Mouse (Mus musculus) heart, embryonic 15.5 days (tissue): ENCODE measurements around the gene Hmgn3. TPM values are rescaled to one million over a fixed set of nuclear protein-coding genes. Genes with fewer than 3 reads are reported as not detected.

Source experiments
- ATAC-seq: fragments of 200-750 bp; cut with Nextera tagmentation; replicated peaks from 2 replicates; pipeline ENCODE4 v1.8.0; 2017; ENCODE audit warnings: low read depth, moderate TSS enrichment; ENCODE audit not compliant: insufficient number of reproducible peaks, insufficient read depth, low FRiP score
- H3K27ac ChIP-seq: fragments of 300-500 bp; sonication (generic); 2 replicates; pipeline ENCODE4 v1.5.1; 2015; ENCODE audit warnings: mild to moderate bottlenecking, inconsistent platforms
- H3K27me3 ChIP-seq: fragments of 300-500 bp; sonication (generic); 2 replicates; pipeline ENCODE4 v1.6.1; 2015; ENCODE audit warnings: inconsistent platforms
- H3K36me3 ChIP-seq: fragments of 300-500 bp; sonication (generic); 2 replicates; pipeline ENCODE4 v1.6.1; 2015; ENCODE audit warnings: mild to moderate bottlenecking, inconsistent platforms
- H3K4me1 ChIP-seq: fragments of 300-500 bp; sonication (generic); replicated peaks from 2 replicates; pipeline ENCODE4 v1.6.1; 2015; ENCODE audit warnings: inconsistent platforms
- H3K4me2 ChIP-seq: fragments of 300-500 bp; sonication (generic); 2 replicates; pipeline ENCODE4 v1.6.1; 2015; ENCODE audit warnings: inconsistent platforms, mild to moderate bottlenecking, moderate library complexity
- H3K4me3 ChIP-seq: fragments of 300-500 bp; sonication (generic); 2 replicates; pipeline ENCODE4 v1.5.1; 2015; ENCODE audit warnings: mild to moderate bottlenecking, inconsistent platforms
- H3K9ac ChIP-seq: fragments of 300-500 bp; sonication (generic); 2 replicates; pipeline ENCODE4 v1.6.1; 2015; ENCODE audit warnings: mild to moderate bottlenecking, inconsistent platforms
- H3K9me3 ChIP-seq: fragments of 300-500 bp; sonication (generic); replicated peaks from 2 replicates; pipeline ENCODE4 v1.6.1; 2016; ENCODE audit warnings: inconsistent platforms
- WGBS: fragments of 180-500 bp; shearing (Covaris S2); methylation state at CpG from one replicate; pipeline ENCODE4 v1.1.7; 2015; ENCODE audit warnings: mixed read lengths; 5-methylcytosine and 5-hydroxymethylcytosine counted together
- polyA plus RNA-seq: library from polyadenylated mRNA; unstranded; fragments of >200 nt; fragmentation: Nextera tagmentation; extraction: Ambion mirVana; gene quantifications from 2 replicates; pipeline ENCODE4 v1.2.1, GENCODE M21; 2015

Gene Hmgn3
- polyA plus RNA-seq, 1 experiment from 2014 or later = 131 TPM

- no peak overlapping the region for H3K27ac ChIP-seq
- no peak overlapping the region for H3K4me3 ChIP-seq
- H3K4me1 ChIP-seq = peaks cover 13% of the 10 kb centered on the region
- no peaks in the 10 kb centered on the region for H3K36me3 ChIP-seq
- H3K9ac ChIP-seq = no peak overlapping the region
- ATAC-seq = no peak
- no peaks in the 10 kb centered on the region for H3K27me3 ChIP-seq
- 89% methylated on average over 2 of the region's 2 CpGs for WGBS
- H3K9me3 ChIP-seq = no peaks in the 10 kb centered on the region
- no peak overlapping the region for H3K4me2 ChIP-seq
Measured at GRCm38 (mm10) chr9:83115676-83116075, 30.8 kb downstream of the Hmgn3 start.

GRCm38 (mm10) chr9:83113800-83114217, 32.7 kb downstream of the Hmgn3 start:
- no peak overlapping the region for H3K4me2 ChIP-seq
- no peaks in the 10 kb centered on the region for H3K27me3 ChIP-seq
- no peaks in the 10 kb centered on the region for H3K36me3 ChIP-seq
- H3K9ac ChIP-seq = no peak overlapping the region
- H3K9me3 ChIP-seq = no peaks in the 10 kb centered on the region
- ATAC-seq = no peak; the same call in 1 of the 2 replicates
- WGBS = 41% methylated on average over 10 of the region's 10 CpGs
- H3K27ac ChIP-seq = no peak overlapping the region
- H3K4me1 ChIP-seq = peaks cover 13% of the 10 kb centered on the region
- H3K4me3 ChIP-seq = no peak overlapping the region

GRCm38 (mm10) chr9:83112305-83112768, 34.1 kb downstream of the Hmgn3 start:
- Histone ChIP-seq H3K36me3 (no peaks in the 10 kb centered on the region), H3K9me3 (no peaks in the 10 kb centered on the region), H3K4me2 (no peak overlapping the region), H3K9ac (no peak overlapping the region), H3K27me3 (no peaks in the 10 kb centered on the region), H3K4me3 (no peak overlapping the region), H3K4me1 (peaks cover 13% of the 10 kb centered on the region), H3K27ac (no peak overlapping the region)
- 49% methylated on average over 9 of the region's 9 CpGs for WGBS
- ATAC-seq = no peak

GRCm38 (mm10) chr9:83111789-83112188, 34.7 kb downstream of the Hmgn3 start:
- Histone ChIP-seq H3K4me3 (no peak overlapping the region), H3K36me3 (no peaks in the 10 kb centered on the region), H3K9ac (no peak overlapping the region), H3K27ac (no peak overlapping the region), H3K27me3 (no peaks in the 10 kb centered on the region), H3K4me1 (peaks cover 13% of the 10 kb centered on the region), H3K4me2 (no peak overlapping the region), H3K9me3 (no peaks in the 10 kb centered on the region)
- WGBS = 89% methylated on average over 3 of the region's 3 CpGs
- no peak for ATAC-seq

- 85% methylated on average over 9 of the region's 9 CpGs for WGBS
- no peak for ATAC-seq
- Histone ChIP-seq H3K36me3 (no peaks in the 10 kb centered on the region), H3K9me3 (no peaks in the 10 kb centered on the region), H3K9ac (no peak overlapping the region), H3K4me1 (peaks cover 13% of the 10 kb centered on the region), H3K4me3 (no peak overlapping the region), H3K4me2 (no peak overlapping the region), H3K27ac (no peak overlapping the region), H3K27me3 (no peaks in the 10 kb centered on the region)
Measured at GRCm38 (mm10) chr9:83111117-83111686, 35.3 kb downstream of the Hmgn3 start.

GRCm38 (mm10) chr9:83110406-83111116, 35.9 kb downstream of the Hmgn3 start:
- Histone ChIP-seq H3K9me3 (no peaks in the 10 kb centered on the region), H3K27ac (no peak overlapping the region), H3K9ac (no peak overlapping the region), H3K27me3 (no peaks in the 10 kb centered on the region), H3K4me1 (peaks cover 13% of the 10 kb centered on the region), H3K36me3 (no peaks in the 10 kb centered on the region; the same call in 1 of the 2 replicates), H3K4me3 (no peak overlapping the region), H3K4me2 (no peak overlapping the region)
- no peak for ATAC-seq
- WGBS = 87% methylated on average over 9 of the region's 9 CpGs

GRCm38 (mm10) chr9:83109705-83110104, 36.8 kb downstream of the Hmgn3 start:
- H3K4me2 ChIP-seq = no peak overlapping the region
- 87% methylated on average over 6 of the region's 6 CpGs for WGBS
- no peaks in the 10 kb centered on the region; the same call in 1 of the 2 replicates for H3K36me3 ChIP-seq
- peaks cover 13% of the 10 kb centered on the region for H3K4me1 ChIP-seq
- H3K9me3 ChIP-seq = no peaks in the 10 kb centered on the region
- H3K27ac ChIP-seq = no peak overlapping the region
- no peak overlapping the region for H3K9ac ChIP-seq
- H3K27me3 ChIP-seq = no peaks in the 10 kb centered on the region
- ATAC-seq = no peak
- no peak overlapping the region for H3K4me3 ChIP-seq

- no peak for ATAC-seq
- H3K9me3 ChIP-seq = no peaks in the 10 kb centered on the region
- H3K9ac ChIP-seq = no peak overlapping the region
- 62% methylated on average over 3 of the region's 3 CpGs for WGBS
- peaks cover 8% of the 10 kb centered on the region for H3K4me1 ChIP-seq
- no peaks in the 10 kb centered on the region; the same call in 1 of the 2 replicates for H3K36me3 ChIP-seq
- H3K4me2 ChIP-seq = no peak overlapping the region
- no peak overlapping the region for H3K4me3 ChIP-seq
- no peaks in the 10 kb centered on the region for H3K27me3 ChIP-seq
- no peak overlapping the region for H3K27ac ChIP-seq
Measured at GRCm38 (mm10) chr9:83108821-83109220, 37.7 kb downstream of the Hmgn3 start.

GRCm38 (mm10) chr9:83103785-83104184, 42.7 kb downstream of the Hmgn3 start:
- H3K36me3 ChIP-seq = no peaks in the 10 kb centered on the region; the same call in 1 of the 2 replicates
- 74% methylated on average over 3 of the region's 3 CpGs for WGBS
- ATAC-seq = no peak
- H3K27me3 ChIP-seq = no peaks in the 10 kb centered on the region
- no peak overlapping the region for H3K4me2 ChIP-seq
- no peak overlapping the region for H3K27ac ChIP-seq
- no peak overlapping the region for H3K4me3 ChIP-seq
- no peak overlapping the region for H3K9ac ChIP-seq
- H3K4me1 ChIP-seq = no peaks in the 10 kb centered on the region
- no peaks in the 10 kb centered on the region for H3K9me3 ChIP-seq

GRCm38 (mm10) chr9:83101691-83102090, 44.8 kb downstream of the Hmgn3 start:
- Histone ChIP-seq H3K4me3 (no peak overlapping the region), H3K9ac (no peak overlapping the region), H3K36me3 (no peaks in the 10 kb centered on the region; the same call in 1 of the 2 replicates), H3K27ac (no peak overlapping the region), H3K9me3 (no peaks in the 10 kb centered on the region), H3K27me3 (no peaks in the 10 kb centered on the region), H3K4me2 (no peak overlapping the region), H3K4me1 (no peaks in the 10 kb centered on the region)
- no peak for ATAC-seq
- 76% methylated on average over 3 of the region's 3 CpGs for WGBS

GRCm38 (mm10) chr9:83100786-83101185, 45.7 kb downstream of the Hmgn3 start:
- Histone ChIP-seq H3K27me3 (no peaks in the 10 kb centered on the region), H3K27ac (no peak overlapping the region), H3K9me3 (no peaks in the 10 kb centered on the region), H3K4me3 (no peak overlapping the region), H3K36me3 (no peaks in the 10 kb centered on the region; the same call in 1 of the 2 replicates), H3K4me1 (no peaks in the 10 kb centered on the region), H3K4me2 (no peak overlapping the region), H3K9ac (no peak overlapping the region)
- 78% methylated on average over 3 of the region's 3 CpGs for WGBS
- no peak for ATAC-seq
